Mouse (Mus musculus) hindbrain, embryonic 13.5 days (tissue): ENCODE measurements at regions not wholly inside any gene's neighbourhood (a gene's known extent, or its start where the extent isn't known, plus 50 kb on each side); places are given as distances from the start of the nearest gene placed in this dataset.
A peak's percentile ranks its signal among the peaks of the same experiment; 100 is the strongest.

Source experiments
- ATAC-seq: fragments of 200-750 bp; cut with Nextera tagmentation; 2 replicates; pipeline ENCODE4 v1.8.0; 2017; ENCODE audit warnings: moderate TSS enrichment; ENCODE audit not compliant: low FRiP score
- H3K27ac ChIP-seq: fragments of 300-500 bp; sonication (generic); 2 replicates; pipeline ENCODE4 v1.5.1; 2015; ENCODE audit warnings: inconsistent platforms, mild to moderate bottlenecking, moderate library complexity
- H3K27me3 ChIP-seq: fragments of 300-500 bp; sonication (generic); 2 replicates; pipeline ENCODE4 v1.6.1; 2015; ENCODE audit warnings: mild to moderate bottlenecking, inconsistent platforms
- H3K36me3 ChIP-seq: fragments of 300-500 bp; sonication (generic); 2 replicates; pipeline ENCODE4 v1.6.1; 2015; ENCODE audit warnings: mild to moderate bottlenecking, inconsistent platforms
- H3K4me1 ChIP-seq: fragments of 300-500 bp; sonication (generic); replicated peaks from 2 replicates; pipeline ENCODE4 v1.6.1; 2015; ENCODE audit warnings: inconsistent platforms
- H3K4me2 ChIP-seq: fragments of 300-500 bp; sonication (generic); 2 replicates; pipeline ENCODE4 v1.6.1; 2015; ENCODE audit warnings: inconsistent platforms, mild to moderate bottlenecking, moderate library complexity
- H3K4me3 ChIP-seq: fragments of 300-500 bp; sonication (generic); 2 replicates; pipeline ENCODE4 v1.5.1; 2015; ENCODE audit warnings: mild to moderate bottlenecking, inconsistent platforms
- H3K9ac ChIP-seq: fragments of 300-500 bp; sonication (generic); 2 replicates; pipeline ENCODE4 v1.6.1; 2015; ENCODE audit warnings: mild to moderate bottlenecking, inconsistent platforms
- H3K9me3 ChIP-seq: fragments of 300-500 bp; sonication (generic); 2 replicates; pipeline ENCODE4 v1.6.1; 2016; ENCODE audit warnings: inconsistent platforms
- WGBS: fragments of 180-500 bp; shearing (Covaris S2); methylation state at CpG from one replicate; pipeline ENCODE4 v1.1.7; 2015; 5-methylcytosine and 5-hydroxymethylcytosine counted together

DNA sequence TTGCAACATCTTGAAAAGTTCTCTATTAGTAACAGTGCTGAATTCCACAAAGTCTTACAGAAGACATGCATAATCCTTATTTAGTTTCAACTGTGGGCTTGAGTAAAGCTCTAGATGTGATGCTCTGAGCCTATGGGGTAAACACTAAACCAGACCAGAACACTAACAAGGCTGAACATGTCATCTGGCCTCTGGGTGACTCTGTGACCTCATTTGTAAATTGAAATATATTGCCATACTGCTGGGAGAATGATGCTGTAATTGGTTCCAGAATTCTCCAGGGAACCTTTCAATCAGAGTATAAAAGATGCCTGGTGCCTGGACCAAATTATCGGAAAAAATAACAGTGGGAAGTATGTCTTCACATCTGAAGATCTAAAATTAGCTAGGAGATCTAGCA, 309.9 kb upstream of the Megf9 start:
- 52% methylated on average over 1 of the region's 1 CpGs for WGBS
- H3K9ac ChIP-seq = no peak overlapping the region
- H3K9me3 ChIP-seq = no peaks in the 10 kb centered on the region
- H3K4me3 ChIP-seq = no peak overlapping the region
- no peak for ATAC-seq
- no peaks in the 10 kb centered on the region for H3K36me3 ChIP-seq
- H3K4me1 ChIP-seq = no peaks in the 10 kb centered on the region
- no peaks in the 10 kb centered on the region for H3K27me3 ChIP-seq
- no peak overlapping the region for H3K27ac ChIP-seq
- H3K4me2 ChIP-seq = no peak overlapping the region

GRCm38 (mm10) chr4:70810956-70811316, 276.1 kb upstream of the Megf9 start:
- peak; percentile 93 for ATAC-seq
- Histone ChIP-seq H3K9me3 (no peaks in the 10 kb centered on the region), H3K4me1 (no peaks in the 10 kb centered on the region), H3K27ac (no peak overlapping the region), H3K27me3 (peaks cover 3% of the 10 kb centered on the region; the same call in 1 of the 2 replicates), H3K36me3 (no peaks in the 10 kb centered on the region), H3K4me2 (no peak overlapping the region), H3K9ac (no peak overlapping the region), H3K4me3 (no peak overlapping the region)
- 39% methylated on average over 2 of the region's 2 CpGs for WGBS

GRCm38 (mm10) chr4:70810311-70810955, 275.6 kb upstream of the Megf9 start:
- peak; percentile 88 for ATAC-seq
- Histone ChIP-seq H3K9me3 (no peaks in the 10 kb centered on the region), H3K4me3 (no peak overlapping the region), H3K4me1 (no peaks in the 10 kb centered on the region), H3K9ac (no peak overlapping the region), H3K36me3 (no peaks in the 10 kb centered on the region), H3K27ac (no peak overlapping the region), H3K4me2 (no peak overlapping the region), H3K27me3 (peaks cover 3% of the 10 kb centered on the region; the same call in 1 of the 2 replicates)

- H3K4me1 ChIP-seq = no peaks in the 10 kb centered on the region
These were observed 270.1 kb upstream of the Megf9 start for GRCm38 (mm10) chr4:70804925-70805342.

GRCm38 (mm10) chr4:70798483-70798882, 263.7 kb upstream of the Megf9 start:
- no peak for ATAC-seq
- Histone ChIP-seq H3K9ac (no peak overlapping the region), H3K4me1 (no peaks in the 10 kb centered on the region), H3K9me3 (no peaks in the 10 kb centered on the region), H3K4me2 (no peak overlapping the region), H3K27me3 (no peaks in the 10 kb centered on the region), H3K4me3 (no peak overlapping the region), H3K36me3 (no peaks in the 10 kb centered on the region), H3K27ac (no peak overlapping the region)
- 73% methylated on average over 1 of the region's 1 CpGs for WGBS

More at GRCm38 (mm10) chr4:70804925-70805342, 270.1 kb upstream of the Megf9 start:
- no peaks in the 10 kb centered on the region for H3K9me3 ChIP-seq
- ATAC-seq = no peak
- no peak overlapping the region for H3K4me2 ChIP-seq
- peaks cover 3% of the 10 kb centered on the region; the same call in 1 of the 2 replicates for H3K27me3 ChIP-seq
- no peak overlapping the region for H3K9ac ChIP-seq
- H3K4me3 ChIP-seq = no peak overlapping the region
- no peak overlapping the region for H3K27ac ChIP-seq
- no peaks in the 10 kb centered on the region for H3K36me3 ChIP-seq
- 86% methylated on average over 3 of the region's 3 CpGs for WGBS

GRCm38 (mm10) chr4:70797935-70798334, 263.1 kb upstream of the Megf9 start:
- Histone ChIP-seq H3K27ac (no peak overlapping the region), H3K4me1 (no peaks in the 10 kb centered on the region), H3K4me3 (no peak overlapping the region), H3K9me3 (no peaks in the 10 kb centered on the region), H3K9ac (no peak overlapping the region), H3K27me3 (no peaks in the 10 kb centered on the region), H3K36me3 (no peaks in the 10 kb centered on the region), H3K4me2 (no peak overlapping the region)
- 76% methylated on average over 3 of the region's 3 CpGs for WGBS
- no peak for ATAC-seq

GRCm38 (mm10) chr4:70783487-70783886, 248.7 kb upstream of the Megf9 start:
- H3K27ac ChIP-seq = no peak overlapping the region
- 61% methylated on average over 2 of the region's 2 CpGs for WGBS
- H3K4me2 ChIP-seq = no peak overlapping the region
- no peaks in the 10 kb centered on the region for H3K4me1 ChIP-seq
- no peaks in the 10 kb centered on the region for H3K36me3 ChIP-seq
- ATAC-seq = no peak
- no peaks in the 10 kb centered on the region for H3K27me3 ChIP-seq
- no peaks in the 10 kb centered on the region for H3K9me3 ChIP-seq
- no peak overlapping the region for H3K4me3 ChIP-seq
- H3K9ac ChIP-seq = no peak overlapping the region

- no peaks in the 10 kb centered on the region for H3K9me3 ChIP-seq
- no peak overlapping the region for H3K27ac ChIP-seq
- no peak overlapping the region for H3K4me3 ChIP-seq
- no peaks in the 10 kb centered on the region for H3K36me3 ChIP-seq
- no peak overlapping the region for H3K4me2 ChIP-seq
- H3K9ac ChIP-seq = no peak overlapping the region
- H3K4me1 ChIP-seq = no peaks in the 10 kb centered on the region
- 61% methylated on average over 2 of the region's 2 CpGs for WGBS
- no peaks in the 10 kb centered on the region for H3K27me3 ChIP-seq
- ATAC-seq = no peak
These were observed 246.8 kb upstream of the Megf9 start for GRCm38 (mm10) chr4:70781591-70781990.

DNA sequence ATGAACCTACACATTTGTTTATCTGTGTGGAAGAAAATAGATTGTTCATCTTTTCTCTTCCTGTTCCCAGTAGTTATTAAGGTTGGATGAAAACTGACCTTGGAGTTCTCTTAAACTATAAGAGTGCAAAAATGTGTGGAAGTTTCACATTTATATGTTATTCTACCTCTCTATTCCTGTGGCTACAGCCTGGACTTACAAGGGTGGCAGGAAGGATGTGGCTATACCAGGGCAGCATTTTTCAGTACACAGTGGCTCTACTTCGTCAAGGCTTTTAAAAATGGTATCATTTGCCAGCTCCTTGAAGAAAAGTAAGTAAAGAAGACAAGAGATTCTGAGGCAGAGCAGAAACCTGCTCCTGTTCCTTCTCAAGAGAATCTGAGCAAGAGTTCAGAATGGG, 241.5 kb upstream of the Megf9 start:
- Histone ChIP-seq H3K27me3 (no peaks in the 10 kb centered on the region), H3K36me3 (no peaks in the 10 kb centered on the region), H3K9me3 (no peaks in the 10 kb centered on the region), H3K4me1 (no peaks in the 10 kb centered on the region), H3K27ac (no peak overlapping the region), H3K4me3 (no peak overlapping the region), H3K4me2 (no peak overlapping the region), H3K9ac (no peak overlapping the region)
- 84% methylated on average over 1 of the region's 1 CpGs for WGBS
- ATAC-seq = no peak

DNA sequence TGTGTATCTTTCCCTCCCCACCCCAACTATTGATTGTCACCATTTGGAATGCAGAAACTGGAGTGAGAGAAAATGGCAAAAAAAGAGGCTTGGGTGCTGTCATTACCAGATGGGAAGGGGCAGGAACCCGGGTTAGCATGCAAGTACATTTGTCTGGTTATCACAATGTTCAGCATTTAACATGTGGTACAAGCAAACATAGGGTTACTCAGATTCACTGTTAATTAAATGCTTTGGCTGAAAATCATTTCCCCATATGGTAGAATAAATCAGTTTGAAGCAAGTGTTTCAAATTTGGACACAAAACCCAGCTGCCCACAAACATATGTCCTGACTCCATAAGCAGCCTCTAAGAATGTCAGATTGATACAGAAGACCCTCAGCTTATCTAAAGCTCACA, 208.6 kb upstream of the Megf9 start:
- Histone ChIP-seq H3K27ac (no peak overlapping the region), H3K4me3 (no peak overlapping the region), H3K9ac (no peak overlapping the region), H3K27me3 (0 out of 2 replicates have a peak, but pooled peaks cover 3% of the 10 kb centered on the region), H3K9me3 (no peaks in the 10 kb centered on the region), H3K4me2 (no peak overlapping the region), H3K36me3 (no peaks in the 10 kb centered on the region), H3K4me1 (no peaks in the 10 kb centered on the region)
- no peak for ATAC-seq
- 61% methylated on average over 1 of the region's 1 CpGs for WGBS

DNA sequence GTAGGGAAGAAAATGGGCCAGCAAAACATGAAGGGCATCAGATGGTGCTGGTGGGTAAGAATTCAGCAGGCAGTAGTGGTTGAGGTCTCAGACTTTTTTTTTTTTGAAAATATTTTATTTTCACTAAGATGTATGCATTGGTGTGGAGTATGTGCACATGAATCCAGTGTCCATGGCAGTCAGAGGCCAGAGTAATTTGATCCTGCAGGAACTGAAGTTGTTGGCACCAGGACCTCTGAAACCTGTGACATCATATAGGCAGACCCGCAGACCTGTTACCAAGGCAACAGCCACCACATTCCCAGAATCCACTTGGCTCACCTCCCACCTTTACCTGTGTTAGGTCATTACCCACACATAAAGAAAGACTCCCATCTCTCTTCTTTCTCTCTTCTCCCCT, 207.2 kb upstream of the Megf9 start:
- Histone ChIP-seq H3K4me2 (no peak overlapping the region), H3K27me3 (0 out of 2 replicates have a peak, but pooled peaks cover 3% of the 10 kb centered on the region), H3K9me3 (no peaks in the 10 kb centered on the region), H3K4me1 (no peaks in the 10 kb centered on the region), H3K27ac (no peak overlapping the region), H3K9ac (no peak overlapping the region), H3K4me3 (no peak overlapping the region), H3K36me3 (no peaks in the 10 kb centered on the region)
- ATAC-seq = no peak
- 67% methylated on average over 1 of the region's 1 CpGs for WGBS

DNA sequence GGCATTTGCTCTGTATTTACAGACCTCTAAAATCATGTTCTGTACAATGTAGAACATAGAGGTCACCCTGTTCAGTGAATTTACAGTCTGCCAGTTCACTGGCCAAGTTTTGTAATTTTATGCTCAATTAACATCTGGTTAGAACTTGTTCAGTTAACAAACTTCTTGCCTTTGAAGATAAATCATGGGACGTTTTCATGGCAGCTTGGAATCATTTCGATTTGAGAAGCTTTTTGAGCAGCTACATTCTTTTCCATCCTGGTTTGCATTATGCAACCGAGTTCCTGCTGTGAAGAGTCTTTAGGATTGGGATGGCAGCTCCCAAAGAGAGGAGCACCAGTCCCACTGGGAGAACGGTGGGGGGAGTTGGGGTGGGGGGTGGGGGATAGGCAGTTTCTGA, 206.3 kb upstream of the Megf9 start:
- Histone ChIP-seq H3K27me3 (0 out of 2 replicates have a peak, but pooled peaks cover 3% of the 10 kb centered on the region), H3K9ac (no peak overlapping the region), H3K4me1 (no peaks in the 10 kb centered on the region), H3K27ac (no peak overlapping the region), H3K4me2 (no peak overlapping the region), H3K4me3 (no peak overlapping the region), H3K36me3 (no peaks in the 10 kb centered on the region), H3K9me3 (no peaks in the 10 kb centered on the region)
- ATAC-seq = no peak
- WGBS = 6% methylated on average over 4 of the region's 4 CpGs

DNA sequence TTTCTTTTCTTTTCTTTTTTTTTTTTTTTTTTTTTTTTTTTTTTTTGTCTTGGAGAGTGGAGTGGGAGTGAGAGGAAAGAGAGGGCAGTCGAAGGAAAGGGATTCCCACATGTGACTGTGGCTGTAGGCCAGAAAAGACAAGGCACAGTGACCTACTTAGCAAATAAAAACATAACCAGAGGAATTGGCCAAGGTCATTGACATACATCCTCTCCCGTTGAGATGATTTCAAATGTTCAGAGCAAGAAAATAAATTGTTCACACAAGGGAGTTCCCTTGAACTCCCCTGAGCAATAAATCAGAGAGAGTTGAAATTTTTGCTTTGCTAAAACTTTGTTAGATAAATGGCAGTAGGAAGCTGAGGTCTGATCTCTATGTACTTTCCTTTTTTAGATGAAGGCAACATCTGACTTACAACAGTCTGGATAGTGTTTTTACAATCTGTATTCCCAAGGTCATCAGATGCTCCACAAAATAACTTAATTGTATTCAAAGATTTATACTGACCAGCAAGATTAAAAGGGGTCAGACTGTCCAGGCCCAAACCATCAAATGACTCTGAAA, 174.4 kb upstream of the Megf9 start:
- no peak for ATAC-seq
- Histone ChIP-seq H3K36me3 (no peaks in the 10 kb centered on the region), H3K4me2 (no peak overlapping the region), H3K27ac (no peak overlapping the region), H3K9me3 (no peaks in the 10 kb centered on the region), H3K9ac (no peak overlapping the region), H3K4me1 (no peaks in the 10 kb centered on the region), H3K27me3 (no peaks in the 10 kb centered on the region), H3K4me3 (no peak overlapping the region)
- WGBS = 61% methylated on average over 2 of the region's 2 CpGs
